Mouse (Mus musculus): ENCODE data around the gene Stambpl1. TPM values are rescaled to one million over a fixed set of nuclear protein-coding genes. Genes with fewer than 3 reads are reported as not detected.

The Stambpl1 gene
- polyA plus RNA-seq, 1 experiment from 2014 or later = 8.5 TPM

GRCm38 (mm10) chr19:34219260-34219968, 27.4 kb downstream of the Stambpl1 start:
- no peaks in the 10 kb centered on the region for H3K9me3 ChIP-seq
- H3K4me1 ChIP-seq = no peaks in the 10 kb centered on the region
- H3K4me2 ChIP-seq (replicated peaks) = no peak overlapping the region
- H3K4me3 ChIP-seq = no peak overlapping the region
- H3K27me3 ChIP-seq = no peaks in the 10 kb centered on the region
- WGBS = 66% methylated on average over 5 of the region's 5 CpGs
- H3K27ac ChIP-seq = no peak overlapping the region
- ATAC-seq (ENCODE audit: insufficient number of reproducible peaks, insufficient read depth, low FRiP score, low TSS enrichment) = no peak
- no peak overlapping the region for H3K9ac ChIP-seq
- no peaks in the 10 kb centered on the region for H3K36me3 ChIP-seq

GRCm38 (mm10) chr19:34220732-34221380, 28.8 kb downstream of the Stambpl1 start:
- H3K4me3 ChIP-seq = no peak overlapping the region
- H3K4me2 ChIP-seq (replicated peaks) = no peak overlapping the region
- no peaks in the 10 kb centered on the region for H3K36me3 ChIP-seq
- WGBS = 76% methylated on average over 2 of the region's 3 CpGs
- H3K27ac ChIP-seq = no peak overlapping the region
- H3K9ac ChIP-seq = no peak overlapping the region
- H3K9me3 ChIP-seq = no peaks in the 10 kb centered on the region
- no peak for ATAC-seq (ENCODE audit: insufficient number of reproducible peaks, insufficient read depth, low FRiP score, low TSS enrichment)
- no peaks in the 10 kb centered on the region for H3K4me1 ChIP-seq
- H3K27me3 ChIP-seq = no peaks in the 10 kb centered on the region

GRCm38 (mm10) chr19:34222805-34223204, 30.8 kb downstream of the Stambpl1 start:
- WGBS = 88% methylated on average over 3 of the region's 3 CpGs
- Histone ChIP-seq H3K27me3 (no peaks in the 10 kb centered on the region), H3K9me3 (no peaks in the 10 kb centered on the region), H3K36me3 (no peaks in the 10 kb centered on the region), H3K4me1 (no peaks in the 10 kb centered on the region), H3K4me2 (replicated peaks) (no peak overlapping the region), H3K27ac (no peak overlapping the region), H3K4me3 (no peak overlapping the region), H3K9ac (no peak overlapping the region)
- no peak for ATAC-seq (ENCODE audit: insufficient number of reproducible peaks, insufficient read depth, low FRiP score, low TSS enrichment)

GRCm38 (mm10) chr19:34231596-34231995, 39.6 kb downstream of the Stambpl1 start:
- WGBS = 68% methylated on average over 7 of the region's 7 CpGs

GRCm38 (mm10) chr19:34232326-34232725, 40.3 kb downstream of the Stambpl1 start:
- H3K9ac ChIP-seq = no peak overlapping the region
- WGBS = 52% methylated on average over 5 of the region's 5 CpGs
- H3K4me2 ChIP-seq (replicated peaks) = no peak overlapping the region
- H3K36me3 ChIP-seq = no peaks in the 10 kb centered on the region
- no peak overlapping the region for H3K27ac ChIP-seq
- no peak for ATAC-seq (ENCODE audit: insufficient number of reproducible peaks, insufficient read depth, low FRiP score, low TSS enrichment)
- no peaks in the 10 kb centered on the region for H3K4me1 ChIP-seq
- no peaks in the 10 kb centered on the region for H3K9me3 ChIP-seq
- H3K27me3 ChIP-seq = no peaks in the 10 kb centered on the region
- H3K4me3 ChIP-seq = no peak overlapping the region

More at GRCm38 (mm10) chr19:34231596-34231995, 39.6 kb downstream of the Stambpl1 start:
- Histone ChIP-seq H3K4me2 (replicated peaks) (no peak overlapping the region), H3K4me1 (no peaks in the 10 kb centered on the region), H3K36me3 (no peaks in the 10 kb centered on the region), H3K27ac (no peak overlapping the region), H3K27me3 (no peaks in the 10 kb centered on the region), H3K4me3 (no peak overlapping the region), H3K9ac (no peak overlapping the region), H3K9me3 (no peaks in the 10 kb centered on the region)
- ATAC-seq (ENCODE audit: insufficient number of reproducible peaks, insufficient read depth, low FRiP score, low TSS enrichment) = no peak

- H3K9ac ChIP-seq = no peak overlapping the region
- H3K4me3 ChIP-seq = no peak overlapping the region
- no peaks in the 10 kb centered on the region for H3K36me3 ChIP-seq
- H3K4me1 ChIP-seq = no peaks in the 10 kb centered on the region
- H3K9me3 ChIP-seq = no peaks in the 10 kb centered on the region
- no peaks in the 10 kb centered on the region for H3K27me3 ChIP-seq
- no peak overlapping the region for H3K4me2 ChIP-seq (replicated peaks)
- ATAC-seq (ENCODE audit: insufficient number of reproducible peaks, insufficient read depth, low FRiP score, low TSS enrichment) = no peak
- no peak overlapping the region for H3K27ac ChIP-seq
- WGBS = 81% methylated on average over 14 of the region's 14 CpGs
Observed at GRCm38 (mm10) chr19:34233944-34234343, 41.9 kb downstream of the Stambpl1 start.

GRCm38 (mm10) chr19:34236049-34236448, 44.0 kb downstream of the Stambpl1 start:
- H3K4me2 ChIP-seq (replicated peaks) = no peak overlapping the region
- WGBS = 95% methylated on average over 3 of the region's 3 CpGs

GRCm38 (mm10) chr19:34237746-34238145, 45.7 kb downstream of the Stambpl1 start:
- no peak for ATAC-seq (ENCODE audit: insufficient number of reproducible peaks, insufficient read depth, low FRiP score, low TSS enrichment)
- WGBS = 88% methylated on average over 2 of the region's 2 CpGs
- H3K27me3 ChIP-seq = no peaks in the 10 kb centered on the region

More at GRCm38 (mm10) chr19:34236049-34236448, 44.0 kb downstream of the Stambpl1 start:
- Histone ChIP-seq H3K9me3 (no peaks in the 10 kb centered on the region), H3K9ac (no peak overlapping the region), H3K27ac (no peak overlapping the region), H3K36me3 (no peaks in the 10 kb centered on the region), H3K4me3 (no peak overlapping the region), H3K4me1 (no peaks in the 10 kb centered on the region), H3K27me3 (no peaks in the 10 kb centered on the region)
- ATAC-seq (ENCODE audit: insufficient number of reproducible peaks, insufficient read depth, low FRiP score, low TSS enrichment) = no peak

GRCm38 (mm10) chr19:34240273-34241039, 48.4 kb downstream of the Stambpl1 start:
- WGBS = 92% methylated on average over 5 of the region's 5 CpGs
- Histone ChIP-seq H3K27ac (no peak overlapping the region), H3K4me1 (no peaks in the 10 kb centered on the region), H3K36me3 (no peaks in the 10 kb centered on the region), H3K9me3 (no peaks in the 10 kb centered on the region), H3K9ac (no peak overlapping the region), H3K4me3 (no peak overlapping the region), H3K27me3 (no peaks in the 10 kb centered on the region), H3K4me2 (replicated peaks) (no peak overlapping the region)
- no peak for ATAC-seq (ENCODE audit: insufficient number of reproducible peaks, insufficient read depth, low FRiP score, low TSS enrichment)

More at GRCm38 (mm10) chr19:34237746-34238145, 45.7 kb downstream of the Stambpl1 start:
- H3K4me2 ChIP-seq (replicated peaks) = no peak overlapping the region
- H3K4me3 ChIP-seq = no peak overlapping the region
- no peaks in the 10 kb centered on the region for H3K4me1 ChIP-seq
- no peaks in the 10 kb centered on the region for H3K36me3 ChIP-seq
- H3K9ac ChIP-seq = no peak overlapping the region
- no peaks in the 10 kb centered on the region for H3K9me3 ChIP-seq
- H3K27ac ChIP-seq = no peak overlapping the region

- Histone ChIP-seq H3K9ac (no peak overlapping the region), H3K36me3 (no peaks in the 10 kb centered on the region), H3K27me3 (no peaks in the 10 kb centered on the region), H3K4me3 (no peak overlapping the region), H3K4me1 (no peaks in the 10 kb centered on the region), H3K9me3 (no peaks in the 10 kb centered on the region), H3K4me2 (replicated peaks) (no peak overlapping the region), H3K27ac (no peak overlapping the region)
- no peak for ATAC-seq (ENCODE audit: insufficient number of reproducible peaks, insufficient read depth, low FRiP score, low TSS enrichment)
- WGBS = 67% methylated on average over 15 of the region's 15 CpGs
Observed at GRCm38 (mm10) chr19:34241247-34241915, 49.4 kb downstream of the Stambpl1 start.

GRCm38 (mm10) chr19:34242925-34243324, 50.9 kb downstream of the Stambpl1 start:
- no peak overlapping the region for H3K9ac ChIP-seq
- no peaks in the 10 kb centered on the region for H3K36me3 ChIP-seq
- no peaks in the 10 kb centered on the region for H3K4me1 ChIP-seq
- no peaks in the 10 kb centered on the region for H3K9me3 ChIP-seq
- H3K4me3 ChIP-seq = no peak overlapping the region
- H3K4me2 ChIP-seq (replicated peaks) = no peak overlapping the region
- no peak for ATAC-seq (ENCODE audit: insufficient number of reproducible peaks, insufficient read depth, low FRiP score, low TSS enrichment)
- H3K27me3 ChIP-seq = no peaks in the 10 kb centered on the region
- no peak overlapping the region for H3K27ac ChIP-seq
